Mouse (Mus musculus): ENCODE results near the gene Mgam. TPM values are rescaled to one million over a fixed set of nuclear protein-coding genes. Genes with fewer than 3 reads are reported as not detected.

Mgam gene
- polyA plus RNA-seq, 1 experiment from 2014 or later, result 0.11 TPM

GRCm38 (mm10) chr6:40607431-40607830, 21.2 kb upstream of the Mgam start:
- Histone ChIP-seq H3K9me3 (ENCODE audit: low read length) (no peaks in the 10 kb centered on the region), H3K4me1 (ENCODE audit: insufficient read depth, low read depth, low read length) (no peaks in the 10 kb centered on the region), H3K9ac (replicated peaks; ENCODE audit: low read depth) (no peak overlapping the region), H3K36me3 (ENCODE audit: insufficient read depth, low read length) (no peaks in the 10 kb centered on the region), H3K4me3 (ENCODE audit: low read depth, low read length) (no peak overlapping the region), H3K27ac (ENCODE audit: low read length) (no peak overlapping the region), H3K27me3 (replicated peaks; ENCODE audit: insufficient read depth, low read length) (no peaks in the 10 kb centered on the region), H3K4me2 (replicated peaks; ENCODE audit: low read depth, low read length) (no peak overlapping the region)
- ATAC-seq (no peak), DNase-seq (ENCODE audit: low spot score) (no peak)
- TF ChIP-seq EP300 (IDR thresholded peaks at IDR 0.05) (no peak), CTCF (IDR thresholded peaks at IDR 0.05) (no peak)

GRCm38 (mm10) chr6:40610244-40610643, 18.4 kb upstream of the Mgam start:
- no peak for TF ChIP-seq EP300 (IDR thresholded peaks at IDR 0.05)
- no peak for TF ChIP-seq CTCF (IDR thresholded peaks at IDR 0.05)
- 63% methylated on average over 8 of the region's 8 CpGs for WGBS
- Histone ChIP-seq H3K9ac (replicated peaks; ENCODE audit: low read depth) (no peak overlapping the region), H3K36me3 (ENCODE audit: insufficient read depth, low read length) (no peaks in the 10 kb centered on the region), H3K4me3 (ENCODE audit: low read depth, low read length) (no peak overlapping the region), H3K27ac (ENCODE audit: low read length) (no peak overlapping the region), H3K27me3 (replicated peaks; ENCODE audit: insufficient read depth, low read length) (no peaks in the 10 kb centered on the region), H3K4me1 (ENCODE audit: insufficient read depth, low read depth, low read length) (no peaks in the 10 kb centered on the region), H3K4me2 (replicated peaks; ENCODE audit: low read depth, low read length) (no peak overlapping the region), H3K9me3 (ENCODE audit: low read length) (no peaks in the 10 kb centered on the region)
- no peak for ATAC-seq
- no peak for DNase-seq (ENCODE audit: low spot score)

DNA sequence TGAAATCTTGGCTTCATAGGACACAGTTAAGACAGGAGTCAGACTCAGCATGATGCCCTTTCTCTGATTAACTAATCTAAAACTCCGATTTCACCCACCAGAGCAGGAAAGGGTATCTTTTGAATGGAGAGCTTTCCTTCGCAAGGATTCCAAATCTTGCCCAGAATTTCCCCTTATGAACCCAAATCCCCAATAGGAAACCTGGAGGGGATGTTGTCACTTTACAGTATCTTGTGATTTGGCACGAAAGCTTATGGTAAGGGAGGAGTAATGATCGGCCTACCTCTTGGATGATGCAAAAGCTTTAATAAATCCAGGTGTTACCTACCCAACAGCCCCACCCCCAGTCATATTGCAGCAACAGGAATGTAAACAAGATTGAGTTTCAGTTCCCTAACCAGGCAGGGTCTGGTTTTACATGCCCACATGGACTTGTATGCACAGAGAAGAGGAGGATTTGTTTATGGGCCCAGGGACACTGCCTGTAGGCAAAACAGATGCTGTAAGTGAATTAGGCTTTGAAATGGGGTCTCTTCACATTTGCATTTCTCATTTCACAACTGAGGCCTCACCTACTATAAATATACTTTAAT, 15.3 kb upstream of the Mgam start, which contains the start of gene Tas2r138:
TSS of gene Tas2r138 (minus strand) at position 51 of the 593 bp plus-strand sequence.
- TF ChIP-seq EP300 (IDR thresholded peaks at IDR 0.05) (no peak), CTCF (IDR thresholded peaks at IDR 0.05) (no peak)
- DNase-seq (ENCODE audit: low spot score), result no peak
- H3K4me3 ChIP-seq (ENCODE audit: low read depth, low read length), result no peak within 1 kb of the TSS
- H3K9me3 ChIP-seq (ENCODE audit: low read length), result no peaks in the 10 kb centered on the region
- no peaks in the 10 kb centered on the region for H3K36me3 ChIP-seq (ENCODE audit: insufficient read depth, low read length)
- 86% methylated on average over 4 of the region's 4 CpGs for WGBS
- H3K9ac ChIP-seq (replicated peaks; ENCODE audit: low read depth), result no peak within 1 kb of the TSS
- ATAC-seq, result no peak
- H3K27ac ChIP-seq (ENCODE audit: low read length), result no peak within 1 kb of the TSS
- no peaks in the 10 kb centered on the region for H3K4me1 ChIP-seq (ENCODE audit: insufficient read depth, low read depth, low read length)
- H3K27me3 ChIP-seq (replicated peaks; ENCODE audit: insufficient read depth, low read length), result no peaks in the 10 kb centered on the region
- H3K4me2 ChIP-seq (replicated peaks; ENCODE audit: low read depth, low read length), result no peak within 1 kb of the TSS

- DNase-seq (ENCODE audit: low spot score) (peak; percentile 70), ATAC-seq (no peak)
- Histone ChIP-seq H3K4me3 (ENCODE audit: low read depth, low read length) (no peak overlapping the region), H3K4me2 (replicated peaks; ENCODE audit: low read depth, low read length) (no peak overlapping the region), H3K9me3 (ENCODE audit: low read length) (no peaks in the 10 kb centered on the region), H3K27ac (ENCODE audit: low read length) (no peak overlapping the region), H3K4me1 (ENCODE audit: insufficient read depth, low read depth, low read length) (no peaks in the 10 kb centered on the region), H3K9ac (replicated peaks; ENCODE audit: low read depth) (no peak overlapping the region), H3K36me3 (ENCODE audit: insufficient read depth, low read length) (no peaks in the 10 kb centered on the region), H3K27me3 (replicated peaks; ENCODE audit: insufficient read depth, low read length) (no peaks in the 10 kb centered on the region)
- 11% methylated on average over 2 of the region's 2 CpGs for WGBS
- TF ChIP-seq EP300 (IDR thresholded peaks at IDR 0.05), result no peak
- peak; percentile 75 for TF ChIP-seq CTCF (IDR thresholded peaks at IDR 0.05)
Observed at GRCm38 (mm10) chr6:40617965-40618364, 10.7 kb upstream of the Mgam start.

DNA sequence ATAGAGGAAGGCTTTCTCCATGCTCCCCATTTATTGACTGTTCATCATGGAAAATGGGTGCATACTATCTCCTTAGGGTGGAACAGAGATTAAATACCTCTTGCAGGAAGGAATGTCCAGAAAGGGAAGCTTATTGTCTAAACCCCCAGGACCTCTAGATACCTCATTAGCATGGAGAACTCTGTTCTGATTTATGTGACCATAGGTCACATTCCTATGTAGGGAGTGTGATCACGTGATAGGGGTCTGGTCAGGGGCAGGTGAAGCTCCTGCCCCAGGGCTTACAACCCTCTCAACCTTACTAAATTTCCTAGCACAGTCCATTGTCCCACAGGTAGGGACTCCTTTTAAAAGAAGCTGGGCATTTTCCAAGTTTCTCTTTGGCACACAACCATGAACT, 2.5 kb upstream of the Mgam start:
- H3K9me3 ChIP-seq (ENCODE audit: low read length), result no peaks in the 10 kb centered on the region
- 32% methylated on average over 1 of the region's 1 CpGs for WGBS
- H3K4me3 ChIP-seq (ENCODE audit: low read depth, low read length), result no peak overlapping the region
- ATAC-seq (no peak), DNase-seq (ENCODE audit: low spot score) (no peak)
- no peak overlapping the region for H3K9ac ChIP-seq (replicated peaks; ENCODE audit: low read depth)
- H3K4me1 ChIP-seq (ENCODE audit: insufficient read depth, low read depth, low read length), result no peaks in the 10 kb centered on the region
- TF ChIP-seq CTCF (IDR thresholded peaks at IDR 0.05) (no peak), EP300 (IDR thresholded peaks at IDR 0.05) (no peak)
- no peaks in the 10 kb centered on the region for H3K36me3 ChIP-seq (ENCODE audit: insufficient read depth, low read length)
- no peak overlapping the region for H3K27ac ChIP-seq (ENCODE audit: low read length)
- H3K4me2 ChIP-seq (replicated peaks; ENCODE audit: low read depth, low read length), result no peak overlapping the region
- no peaks in the 10 kb centered on the region for H3K27me3 ChIP-seq (replicated peaks; ENCODE audit: insufficient read depth, low read length)

DNA sequence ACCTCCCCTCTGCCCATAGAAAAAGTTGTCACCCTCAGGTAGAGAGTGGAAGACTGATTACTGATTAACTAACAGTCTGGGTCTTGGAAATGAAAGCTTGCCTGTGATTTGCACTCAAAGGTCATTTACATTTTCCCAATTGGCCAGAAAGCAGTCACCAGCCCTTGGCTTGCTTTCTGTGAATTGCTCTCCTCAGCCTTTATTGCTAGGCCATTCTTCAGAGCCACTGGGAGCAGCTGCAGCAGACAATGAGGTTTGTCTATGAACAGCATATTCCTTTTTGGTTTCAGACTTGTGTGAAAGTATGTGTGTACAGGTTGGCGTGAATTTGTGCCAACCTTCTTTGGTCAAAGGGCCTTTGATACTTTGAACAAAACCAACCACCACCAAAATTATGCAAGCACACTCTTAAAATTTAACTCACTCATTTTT, 6.0 kb downstream of the Mgam start:
- H3K4me3 ChIP-seq (ENCODE audit: low read depth, low read length), result no peak overlapping the region
- H3K27ac ChIP-seq (ENCODE audit: low read length), result no peak overlapping the region
- no peaks in the 10 kb centered on the region for H3K4me1 ChIP-seq (ENCODE audit: insufficient read depth, low read depth, low read length)
- DNase-seq (ENCODE audit: low spot score), result no peak
- no peaks in the 10 kb centered on the region for H3K36me3 ChIP-seq (ENCODE audit: insufficient read depth, low read length)
- no peaks in the 10 kb centered on the region for H3K9me3 ChIP-seq (ENCODE audit: low read length)
- no peak for TF ChIP-seq CTCF (IDR thresholded peaks at IDR 0.05)
- no peak for TF ChIP-seq EP300 (IDR thresholded peaks at IDR 0.05)
- no peak overlapping the region for H3K4me2 ChIP-seq (replicated peaks; ENCODE audit: low read depth, low read length)
- no peak for ATAC-seq
- 65% methylated on average over 1 of the region's 1 CpGs for WGBS
- no peaks in the 10 kb centered on the region for H3K27me3 ChIP-seq (replicated peaks; ENCODE audit: insufficient read depth, low read length)
- no peak overlapping the region for H3K9ac ChIP-seq (replicated peaks; ENCODE audit: low read depth)

DNA sequence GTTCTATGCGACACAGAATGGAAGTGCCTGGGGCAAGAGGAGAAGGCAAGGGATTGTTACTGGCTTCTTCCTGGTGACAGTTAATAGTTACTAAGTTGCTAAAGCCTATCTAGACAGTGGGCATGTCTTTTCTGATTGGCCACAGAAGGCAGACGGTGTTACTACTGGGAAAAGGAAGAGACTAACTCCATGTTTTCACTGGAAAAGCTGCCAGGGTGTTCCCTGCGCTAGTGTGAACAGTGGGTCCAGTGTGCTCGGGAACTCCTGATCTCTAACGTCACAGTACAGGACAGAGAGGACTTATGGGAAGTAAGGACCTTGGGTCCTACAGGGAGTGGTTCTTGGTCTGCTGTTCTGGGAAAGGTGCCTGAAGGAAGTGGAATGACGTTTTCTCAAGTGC, 6.9 kb downstream of the Mgam start:
- ATAC-seq (no peak), DNase-seq (ENCODE audit: low spot score) (no peak)
- Histone ChIP-seq H3K27ac (ENCODE audit: low read length) (no peak overlapping the region), H3K27me3 (replicated peaks; ENCODE audit: insufficient read depth, low read length) (no peaks in the 10 kb centered on the region), H3K4me1 (ENCODE audit: insufficient read depth, low read depth, low read length) (no peaks in the 10 kb centered on the region), H3K9ac (replicated peaks; ENCODE audit: low read depth) (no peak overlapping the region), H3K9me3 (ENCODE audit: low read length) (no peaks in the 10 kb centered on the region), H3K4me2 (replicated peaks; ENCODE audit: low read depth, low read length) (no peak overlapping the region), H3K36me3 (ENCODE audit: insufficient read depth, low read length) (no peaks in the 10 kb centered on the region), H3K4me3 (ENCODE audit: low read depth, low read length) (no peak overlapping the region)
- WGBS, result 77% methylated on average over 6 of the region's 6 CpGs
- TF ChIP-seq EP300 (IDR thresholded peaks at IDR 0.05), result no peak
- TF ChIP-seq CTCF (IDR thresholded peaks at IDR 0.05), result no peak
